Mouse (Mus musculus) neural tube, embryonic 11.5 days (tissue): ENCODE measurements around the gene Ttc28. TPM values are rescaled to one million over a fixed set of nuclear protein-coding genes. Genes with fewer than 3 reads are reported as not detected.

Experiments used
- ATAC-seq: fragments of 200-750 bp; cut with Nextera tagmentation; 2 replicates; pipeline ENCODE4 v1.8.0; 2017; ENCODE audit warnings: moderate number of reproducible peaks, mild to moderate bottlenecking, moderate TSS enrichment, moderate library complexity; ENCODE audit not compliant: insufficient read depth, low FRiP score, low TSS enrichment
- DNase-seq: peaks from one replicate; pipeline ENCODE4 v3.0.0-alpha.2; 2015; ENCODE audit warnings: low spot score
- H3K27ac ChIP-seq: fragments of 300-500 bp; sonication (generic); 2 replicates; pipeline ENCODE4 v1.5.1; 2014; ENCODE audit warnings: low read depth, mild to moderate bottlenecking, low read length
- H3K27me3 ChIP-seq: fragments of 300-500 bp; sonication (generic); 2 replicates; pipeline ENCODE4 v1.6.1; 2014; ENCODE audit warnings: mild to moderate bottlenecking, low read length, mixed read lengths; ENCODE audit not compliant: control insufficient read depth, insufficient read depth
- H3K36me3 ChIP-seq: fragments of 300-500 bp; sonication (generic); 2 replicates; pipeline ENCODE4 v1.6.1; 2014; ENCODE audit warnings: mild to moderate bottlenecking, low read length, moderate library complexity, mixed read lengths; ENCODE audit not compliant: control insufficient read depth, insufficient read depth
- H3K4me1 ChIP-seq: fragments of 300-500 bp; sonication (generic); 2 replicates; pipeline ENCODE4 v1.6.1; 2014; ENCODE audit warnings: low read length, mixed read lengths; ENCODE audit not compliant: control insufficient read depth, insufficient read depth
- H3K4me2 ChIP-seq: fragments of 300-500 bp; sonication (generic); 2 replicates; pipeline ENCODE4 v1.6.1; 2014; ENCODE audit warnings: low read depth, mild to moderate bottlenecking, moderate library complexity
- H3K4me3 ChIP-seq: fragments of 300-500 bp; sonication (generic); 2 replicates; pipeline ENCODE4 v1.5.1; 2014; ENCODE audit warnings: low read depth, low read length
- H3K9ac ChIP-seq: fragments of 300-500 bp; sonication (generic); 2 replicates; pipeline ENCODE4 v1.6.1; 2014; ENCODE audit warnings: mild to moderate bottlenecking, low read length
- H3K9me3 ChIP-seq: fragments of 300-500 bp; sonication (generic); 2 replicates; pipeline ENCODE4 v1.6.1; 2016; ENCODE audit warnings: low read length; ENCODE audit not compliant: control insufficient read depth
- WGBS: fragments of 180-500 bp; shearing (Covaris S2); extraction: QIAGEN DNeasy Blood & Tissue Kit; methylation state at CpG from one replicate; pipeline ENCODE4 v1.1.7; 2014; 5-methylcytosine and 5-hydroxymethylcytosine counted together
- microRNA counts: library from miRNA; unstranded; fragments of <30 nt; microRNA quantifications from one replicate; lab custom pipeline; 2015
- microRNA-seq: library from miRNA; unstranded; fragments of <30 nt; microRNA quantifications from one replicate; pipeline ENCODE4, GENCODE M21; 2016
- polyA plus RNA-seq: library from polyadenylated mRNA; unstranded; fragments of >200 nt; fragmentation: Nextera tagmentation; extraction: Ambion mirVana; gene quantifications from 2 replicates; pipeline ENCODE4 v1.2.1, GENCODE M21; 2014

The Ttc28 gene
- polyA plus RNA-seq, 1 experiment from 2014 or later: 16.1 TPM

DNA sequence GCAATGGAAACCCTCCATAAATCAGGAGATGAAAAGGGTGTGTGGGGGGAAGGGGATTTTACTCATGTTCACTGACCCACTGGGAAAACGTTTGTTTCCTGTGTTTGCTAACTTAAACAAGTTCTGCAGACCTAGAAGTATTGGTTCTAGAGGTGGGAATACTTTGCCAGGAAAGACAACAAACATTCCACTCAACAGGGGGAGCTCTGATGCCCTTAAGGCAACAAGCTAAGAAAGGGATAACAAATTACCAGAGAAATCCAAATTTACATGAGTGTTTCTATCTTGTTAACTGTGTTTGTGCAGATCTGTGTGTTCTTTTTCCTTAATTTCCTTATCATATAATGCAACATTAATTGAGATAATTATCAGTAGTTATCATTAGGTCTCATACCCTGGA, 446.2 kb downstream of the Ttc28 start:
- no peak for ATAC-seq
- Histone ChIP-seq H3K9ac (no peak overlapping the region), H3K4me2 (no peak overlapping the region), H3K27ac (no peak overlapping the region), H3K9me3 (no peaks in the 10 kb centered on the region), H3K4me3 (no peak overlapping the region), H3K27me3 (no peaks in the 10 kb centered on the region), H3K36me3 (no peaks in the 10 kb centered on the region), H3K4me1 (no peaks in the 10 kb centered on the region)
- WGBS: 5% methylated on average over 1 of the region's 1 CpGs
- no peak for DNase-seq

DNA sequence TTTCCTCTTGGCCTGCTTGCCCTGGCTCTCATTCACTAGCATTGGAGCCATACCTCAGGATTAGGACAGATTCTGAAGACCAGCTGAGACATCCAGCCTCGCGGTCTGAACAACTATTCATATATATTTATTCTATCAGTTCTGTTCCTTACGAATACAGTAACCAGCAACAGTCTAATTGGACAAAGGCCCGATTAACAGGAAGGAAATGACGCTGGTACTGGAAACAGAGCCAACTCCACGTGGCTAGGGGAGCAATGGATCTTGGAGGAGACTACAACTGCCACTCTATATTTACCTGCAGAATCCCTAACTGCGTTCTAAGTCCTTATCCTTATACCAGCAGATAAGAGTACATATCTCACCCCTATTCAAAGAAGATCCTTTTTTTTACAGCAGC, 447.8 kb downstream of the Ttc28 start:
- Histone ChIP-seq H3K4me3 (no peak overlapping the region), H3K9ac (no peak overlapping the region), H3K27ac (no peak overlapping the region), H3K4me1 (peaks cover 3% of the 10 kb centered on the region; the same call in 1 of the 2 replicates), H3K36me3 (no peaks in the 10 kb centered on the region), H3K4me2 (no peak overlapping the region), H3K9me3 (no peaks in the 10 kb centered on the region), H3K27me3 (no peaks in the 10 kb centered on the region)
- 85% methylated on average over 7 of the region's 7 CpGs for whole genome bisulfite sequencing
- DNase-seq: no peak
- no peak for ATAC-seq

DNA sequence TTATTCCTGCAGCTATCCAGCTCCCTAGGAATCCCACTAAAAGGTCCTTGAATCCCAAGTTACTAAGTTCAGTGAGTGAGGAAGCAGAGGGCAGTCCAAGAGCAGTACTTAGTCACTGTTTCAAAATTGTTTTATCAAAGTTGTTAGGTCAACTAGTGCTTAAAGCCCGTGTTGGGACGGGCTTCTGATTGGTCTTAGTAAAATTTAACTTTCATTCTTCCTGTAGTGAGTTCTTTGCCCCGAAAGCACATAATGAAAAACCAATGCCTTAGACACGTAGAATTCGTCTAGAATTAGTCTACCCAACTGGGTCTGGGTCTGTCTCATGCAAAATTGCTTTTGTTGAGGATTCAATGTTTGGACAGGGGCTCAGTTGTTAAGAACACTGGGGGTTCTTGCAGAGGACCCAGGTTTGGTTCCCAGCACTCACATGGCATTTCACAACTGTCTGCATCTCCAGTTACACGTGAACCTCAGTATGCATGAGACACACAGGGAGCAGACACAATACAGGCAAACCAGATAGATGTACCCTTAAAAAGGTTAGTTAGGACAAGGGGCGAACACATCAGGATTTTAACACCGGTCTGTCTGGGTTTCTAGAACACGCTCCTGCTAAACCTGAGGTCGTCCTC, 450.3 kb downstream of the Ttc28 start:
- ATAC-seq: peak; percentile 48
- 32% methylated on average over 10 of the region's 10 CpGs for WGBS
- H3K27ac ChIP-seq: peak overlapping the region; percentile 47; the same call in 1 of the 2 replicates

DNA sequence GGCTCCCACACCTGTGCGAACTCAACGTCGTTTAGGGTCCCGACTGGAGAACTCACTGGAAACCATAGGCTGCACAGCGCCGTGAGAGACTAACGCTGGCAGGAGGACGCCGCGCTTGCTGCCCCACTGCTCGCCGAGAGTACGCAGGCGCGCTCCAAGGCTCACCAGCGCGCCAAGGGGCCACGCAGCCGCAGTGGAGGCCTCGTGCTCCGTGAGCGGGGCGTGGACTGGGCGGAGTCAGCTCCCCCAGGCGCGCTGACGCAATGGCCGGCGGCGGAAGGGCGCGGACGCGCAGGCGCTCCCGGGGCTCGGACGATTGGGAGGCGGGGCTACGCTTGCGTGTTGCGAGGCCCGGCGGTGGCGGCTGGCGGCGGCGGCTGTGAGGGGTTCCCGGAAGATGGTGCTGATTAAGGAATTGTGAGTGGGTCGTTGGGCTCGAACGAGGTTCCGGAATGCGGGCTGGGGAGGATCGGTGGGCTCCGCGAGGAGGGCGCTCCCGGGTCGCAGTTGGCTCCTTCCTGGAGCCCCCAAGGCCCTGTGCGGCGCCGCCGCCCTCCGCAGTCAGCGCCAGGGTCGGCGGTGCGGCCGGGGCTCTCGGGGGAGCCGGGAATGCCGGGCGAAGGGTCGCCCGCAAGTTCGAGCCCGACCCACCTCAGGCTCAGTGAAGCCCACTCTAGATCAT, 451.0 kb downstream of the Ttc28 start, which contains the start of gene Pitpnb:
Pitpnb (plus strand) TSS at position 347 of the 682 bp plus-strand sequence.
- Histone ChIP-seq H3K36me3 (no peaks in the 10 kb centered on the region), H3K9me3 (no peaks in the 10 kb centered on the region), H3K27ac (peak within 1 kb of the TSS; percentile 50), H3K4me1 (peaks cover 3% of the 10 kb centered on the region; the same call in 1 of the 2 replicates), H3K4me3 (peak within 1 kb of the TSS; percentile 86), H3K9ac (peak within 1 kb of the TSS; percentile 82), H3K4me2 (peak within 1 kb of the TSS; percentile 78), H3K27me3 (no peaks in the 10 kb centered on the region)
- peak; percentile 100 for DNase-seq
- peak; percentile 93 for ATAC-seq
- under 1% methylated on average over 58 of the region's 78 CpGs for whole genome bisulfite sequencing

More for the DNA sequence above, 450.3 kb downstream of the Ttc28 start:
- Histone ChIP-seq H3K4me2 (peak overlapping the region; percentile 61), H3K36me3 (no peaks in the 10 kb centered on the region), H3K9ac (peak overlapping the region; percentile 82), H3K4me1 (peaks cover 3% of the 10 kb centered on the region; the same call in 1 of the 2 replicates), H3K4me3 (peak overlapping the region; percentile 86), H3K9me3 (no peaks in the 10 kb centered on the region), H3K27me3 (no peaks in the 10 kb centered on the region)
- DNase-seq: no peak

DNA sequence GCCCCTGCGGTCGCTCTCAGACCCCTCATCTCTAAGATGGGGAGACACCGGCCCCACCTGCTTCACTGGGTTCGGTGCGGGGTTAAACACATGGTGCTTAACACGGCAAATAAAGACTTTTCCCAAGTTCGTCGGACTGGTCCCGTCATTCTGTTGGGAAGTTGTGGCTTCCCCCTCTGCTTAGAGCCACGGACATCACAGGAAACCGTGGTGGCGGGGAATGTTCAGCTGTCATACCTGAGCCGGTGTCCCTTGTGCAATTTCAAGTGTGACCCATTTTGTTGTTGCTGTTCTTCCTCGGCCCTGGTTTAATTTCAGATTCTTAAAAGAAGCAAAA, 451.5 kb downstream of the Ttc28 start:
- Histone ChIP-seq H3K27me3 (no peaks in the 10 kb centered on the region), H3K4me3 (peak overlapping the region; percentile 86), H3K4me2 (peak overlapping the region; percentile 78), H3K4me1 (peaks cover 3% of the 10 kb centered on the region; the same call in 1 of the 2 replicates), H3K9me3 (no peaks in the 10 kb centered on the region), H3K27ac (peak overlapping the region; percentile 50; the same call in 1 of the 2 replicates), H3K9ac (peak overlapping the region; percentile 82), H3K36me3 (peaks cover 2% of the 10 kb centered on the region; the same call in 1 of the 2 replicates)
- WGBS: 0% methylated on average over 14 of the region's 14 CpGs
- ATAC-seq: no peak
- no peak for DNase-seq

DNA sequence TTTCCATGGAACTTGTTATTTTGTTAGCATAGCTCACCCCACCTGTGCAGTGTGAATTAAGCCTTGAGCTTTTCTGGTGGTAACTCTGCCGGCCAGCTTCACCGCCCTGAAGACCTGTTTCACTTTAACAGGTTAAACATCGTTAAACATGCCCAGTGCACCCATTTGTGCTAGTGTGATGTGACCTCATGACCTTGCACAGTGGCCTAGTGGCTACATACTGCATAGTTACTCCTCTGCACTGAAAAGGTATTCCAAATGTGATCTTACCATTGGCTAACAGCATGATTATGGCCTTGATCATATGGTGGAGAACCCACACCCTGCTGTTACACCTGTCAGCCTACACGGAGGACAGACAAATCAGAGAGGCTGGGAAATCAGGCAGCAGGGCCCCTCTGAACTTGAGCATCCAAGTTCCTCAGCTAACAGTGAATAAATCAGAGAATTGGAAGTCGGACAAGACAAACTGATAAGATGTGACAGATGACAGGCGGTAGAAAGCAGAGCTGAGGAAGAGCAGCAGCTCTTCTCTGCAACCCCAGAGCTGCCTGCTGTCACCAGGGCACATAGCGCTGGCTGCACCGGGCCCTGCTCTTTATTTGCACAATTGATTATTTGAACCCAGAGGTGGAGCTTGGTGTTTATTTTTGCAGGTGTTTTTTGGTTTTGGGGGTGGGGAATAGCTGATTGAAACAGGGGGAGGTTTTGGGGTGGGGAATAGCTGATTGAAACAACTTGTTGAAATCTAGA, 456.5 kb downstream of the Ttc28 start:
- peaks cover 2% of the 10 kb centered on the region; the same call in 1 of the 2 replicates for H3K36me3 ChIP-seq
- no peak overlapping the region for H3K4me3 ChIP-seq
- no peak overlapping the region for H3K27ac ChIP-seq
- DNase-seq (no peak), ATAC-seq (no peak)
- H3K9ac ChIP-seq: no peak overlapping the region
- H3K4me2 ChIP-seq: no peak overlapping the region
- H3K4me1 ChIP-seq: peaks cover 3% of the 10 kb centered on the region; the same call in 1 of the 2 replicates
- H3K27me3 ChIP-seq: no peaks in the 10 kb centered on the region
- H3K9me3 ChIP-seq: no peaks in the 10 kb centered on the region
- 92% methylated on average over 8 of the region's 8 CpGs for WGBS

MicroRNA genes within 50 kb of the gene (microRNA counts, 519-probe panel; counts per million panel counts)
- microRNA mmu-miR-701 (lab: Ali Mortazavi, UCI): 171 counts per million, percentile 57 among the panel's probes with 10 or more counts

Small RNA genes within 50 kb of the gene (microRNA-seq; reads per million reads assigned to microRNA genes)
- gene Mir701: 116 reads per million, percentile 54 among the genes with 10 or more reads in this experiment

Other genes starting within 250 kb of the Ttc28 start
- gene Noc4l, start 226.4 kb upstream of the Ttc28 start, polyA plus RNA-seq: 59.4 and 61.6 TPM in 2 replicates
- gene Ddx51, start 226.4 kb upstream of the Ttc28 start, polyA plus RNA-seq: 38.0 and 39.8 TPM in 2 replicates
- gene Ep400, start 109.1 kb upstream of the Ttc28 start, polyA plus RNA-seq: 50.4 and 50.9 TPM in 2 replicates
- 16.7 and 18.4 TPM in 2 replicates for gene Pus1, start 99.1 kb upstream of the Ttc28 start, polyA plus RNA-seq
- 41.7 and 46.9 TPM in 2 replicates for gene Ulk1, start 69.7 kb upstream of the Ttc28 start, polyA plus RNA-seq
- gene Hscb, start 40.0 kb upstream of the Ttc28 start, polyA plus RNA-seq: 21.1 and 21.4 TPM in 2 replicates
- 21.1 and 24.2 TPM in 2 replicates for gene Chek2, start 39.8 kb upstream of the Ttc28 start, polyA plus RNA-seq